9 mouse cellular contexts compared by ENCODE assay signal in genomic region chr4:123527607-123528010, GRCm38 (mm10).
DNase-seq lines count a peak whose midpoint lies in the region; ATAC-seq and TF ChIP-seq lines count a peak whose summit lies in the region.
"Had no signal": no experiment of that assay in that cellular context is flagged by ENCODE, and none has a peak within 500 bp of the region (broad histone marks: within the 10 kb centered on the region; RNA-seq: fewer than 3 reads in every experiment).

No protein-coding gene starts in this region.

- peak; percentile 22 for DNase-seq in ovary, postnatal 14 days (ENCODE audit: low spot score)
- DNase-seq in ovary, postnatal 36 days (ENCODE audit: low spot score), result no peak
- peak; percentile 69 to 82 for DNase-seq in left cerebral cortex, postnatal 25 days (ENCODE audit: low spot score in 2 of 2)
- peak; percentile 23 for DNase-seq in stomach, postnatal 0 days (ENCODE audit: low spot score)
- DNase-seq in thymus, postnatal 14 days, result no peak

- TF ChIP-seq CTCF in stomach, postnatal 0 days (IDR thresholded peaks at IDR 0.05; ENCODE audit: low read depth), result no peak

- H3K36me3 ChIP-seq in forebrain, embryonic 12.5 days (replicated peaks), result no peaks in the 10 kb centered on the region; the same call in 1 of the 2 replicates
- no peaks in the 10 kb centered on the region for H3K36me3 ChIP-seq in hindbrain, embryonic 13.5 days
- H3K36me3 ChIP-seq in midbrain, embryonic 12.5 days, result 0 out of 2 replicates have a peak, but pooled peaks cover 4% of the 10 kb centered on the region
- no peaks in the 10 kb centered on the region for H3K36me3 ChIP-seq in stomach, postnatal 0 days (ENCODE audit: control insufficient read depth, insufficient read depth, low read length)

- peak overlapping the region; percentile 56 for H3K9ac ChIP-seq in forebrain, embryonic 12.5 days
- H3K9ac ChIP-seq in hindbrain, embryonic 13.5 days, result peak overlapping the region; percentile 65
- peak overlapping the region; percentile 20 for H3K9ac ChIP-seq in midbrain, embryonic 12.5 days (replicated peaks)
- H3K9ac ChIP-seq in stomach, postnatal 0 days (ENCODE audit: low read length), result peak overlapping the region; percentile 52

- ATAC-seq in forebrain, embryonic 12.5 days (ENCODE audit: low FRiP score), result peak; percentile 55
- peak; percentile 68; the same call in 1 of the 2 replicates for ATAC-seq in hindbrain, embryonic 13.5 days (ENCODE audit: low FRiP score)
- ATAC-seq in midbrain, embryonic 12.5 days (ENCODE audit: low FRiP score, low read depth), result peak; percentile 58; the same call in 1 of the 2 replicates
- ATAC-seq in stomach, postnatal 0 days (ENCODE audit: low FRiP score, low TSS enrichment), result peak; percentile 53; the same call in 1 of the 2 replicates

- H3K4me3 ChIP-seq in forebrain, embryonic 12.5 days (replicated peaks), result peak overlapping the region; percentile 33
- peak overlapping the region; percentile 33 for H3K4me3 ChIP-seq in hindbrain, embryonic 13.5 days
- H3K4me3 ChIP-seq in midbrain, embryonic 12.5 days, result peak overlapping the region; percentile 29
- peak overlapping the region; percentile 28 for H3K4me3 ChIP-seq in stomach, postnatal 0 days (ENCODE audit: low read depth, low read length)

- H3K9me3 ChIP-seq in forebrain, embryonic 12.5 days, result no peaks in the 10 kb centered on the region
- no peaks in the 10 kb centered on the region for H3K9me3 ChIP-seq in hindbrain, embryonic 13.5 days
- no peaks in the 10 kb centered on the region for H3K9me3 ChIP-seq in midbrain, embryonic 12.5 days
- no peaks in the 10 kb centered on the region for H3K9me3 ChIP-seq in stomach, postnatal 0 days (ENCODE audit: control insufficient read depth, low read length)

- H3K4me2 ChIP-seq in forebrain, embryonic 12.5 days, result peak overlapping the region; percentile 59
- peak overlapping the region; percentile 56 for H3K4me2 ChIP-seq in hindbrain, embryonic 13.5 days
- peak overlapping the region; percentile 49 for H3K4me2 ChIP-seq in midbrain, embryonic 12.5 days (replicated peaks)
- peak overlapping the region; percentile 58 for H3K4me2 ChIP-seq in stomach, postnatal 0 days (replicated peaks; ENCODE audit: low read depth)

- H3K27ac ChIP-seq in forebrain, embryonic 12.5 days, result peak overlapping the region; percentile 79
- peak overlapping the region; percentile 88 for H3K27ac ChIP-seq in hindbrain, embryonic 13.5 days
- H3K27ac ChIP-seq in midbrain, embryonic 12.5 days (replicated peaks), result peak overlapping the region; percentile 71
- peak overlapping the region; percentile 69 for H3K27ac ChIP-seq in stomach, postnatal 0 days (replicated peaks)
- H3K27ac ChIP-seq: macrophage had no signal

- intact Hi-C loops in left cerebral cortex, postnatal 25 days (cut with DNase I), result no loop called here

- TF ChIP-seq EP300 in stomach, postnatal 0 days (optimal IDR thresholded peaks at IDR 0.05), result no peak

- H3K4me1 ChIP-seq in forebrain, embryonic 12.5 days, result peaks cover 53% of the 10 kb centered on the region
- peaks cover 69% of the 10 kb centered on the region for H3K4me1 ChIP-seq in hindbrain, embryonic 13.5 days (replicated peaks)
- H3K4me1 ChIP-seq in midbrain, embryonic 12.5 days, result peaks cover 46% of the 10 kb centered on the region
- no peaks in the 10 kb centered on the region; the same call in 1 of the 2 replicates for H3K4me1 ChIP-seq in stomach, postnatal 0 days (replicated peaks; ENCODE audit: control insufficient read depth, insufficient read depth)

- no peaks in the 10 kb centered on the region for H3K27me3 ChIP-seq in forebrain, embryonic 12.5 days
- no peaks in the 10 kb centered on the region for H3K27me3 ChIP-seq in hindbrain, embryonic 13.5 days
- no peaks in the 10 kb centered on the region for H3K27me3 ChIP-seq in midbrain, embryonic 12.5 days
- no peaks in the 10 kb centered on the region for H3K27me3 ChIP-seq in stomach, postnatal 0 days (ENCODE audit: control insufficient read depth, insufficient read depth, low read length)

- WGBS in forebrain, embryonic 12.5 days, result under 1% methylated on average over 8 of the region's 8 CpGs
- 5% methylated on average over 8 of the region's 8 CpGs for WGBS in hindbrain, embryonic 13.5 days
- WGBS in midbrain, embryonic 12.5 days, result 4% methylated on average over 8 of the region's 8 CpGs
- whole genome bisulfite sequencing in stomach, postnatal 0 days, result 5% methylated on average over 8 of the region's 8 CpGs

Comparison
In these comparisons a context has a peak if more than half of its experiments do, and no peak if none do; other contexts are left out.
1. DNase-seq: peak in ovary, postnatal 14 days (single experiment), left cerebral cortex, postnatal 25 days (2 of 2) and stomach, postnatal 0 days (single experiment); none in ovary, postnatal 36 days (single experiment) and thymus, postnatal 14 days (single experiment).
2. Peak in every context shown above with its lines, with median percentiles within 50 percentile points of each other: ATAC-seq, H3K27ac ChIP-seq, H3K4me2 ChIP-seq, H3K4me3 ChIP-seq and H3K9ac ChIP-seq.